Mouse (Mus musculus) intestine, postnatal 0 days (tissue): ENCODE measurements around the gene Slc18b1. TPM values are rescaled to one million over a fixed set of nuclear protein-coding genes. Genes with fewer than 3 reads are reported as not detected.
A peak's percentile ranks its signal among the peaks of the same experiment; 100 is the strongest.
"Not testable (repeated sequence)": the region's sequence is repeated elsewhere in the genome, so short reads cannot be mapped to it uniquely, and the experiment has no call there.

ENCODE experiments used
- ATAC-seq: fragments of 200-750 bp; cut with Nextera tagmentation; 2 replicates; pipeline ENCODE4 v1.8.0; 2017; ENCODE audit warnings: mild to moderate bottlenecking, moderate TSS enrichment, moderate library complexity
- H3K27ac ChIP-seq: fragments of 300-500 bp; sonication (generic); 2 replicates; pipeline ENCODE4 v1.5.1; 2014; ENCODE audit warnings: mild to moderate bottlenecking, low read depth, low read length, moderate library complexity
- H3K27me3 ChIP-seq: fragments of 300-500 bp; sonication (generic); replicated peaks from 2 replicates; pipeline ENCODE4 v1.6.1; 2014; ENCODE audit warnings: low read length, mixed read lengths; ENCODE audit not compliant: control insufficient read depth, insufficient read depth
- H3K36me3 ChIP-seq: fragments of 300-500 bp; sonication (generic); 2 replicates; pipeline ENCODE4 v1.6.1; 2014; ENCODE audit warnings: mild to moderate bottlenecking, moderate library complexity; ENCODE audit not compliant: control insufficient read depth, insufficient read depth
- H3K4me1 ChIP-seq: fragments of 300-500 bp; sonication (generic); replicated peaks from 2 replicates; pipeline ENCODE4 v1.6.1; 2014; ENCODE audit warnings: antibody characterized with exemption, low read length, mixed read lengths; ENCODE audit not compliant: control insufficient read depth, insufficient read depth
- H3K4me2 ChIP-seq: fragments of 300-500 bp; sonication (generic); replicated peaks from 2 replicates; pipeline ENCODE4 v1.6.1; 2014; ENCODE audit warnings: low read depth, mild to moderate bottlenecking, moderate library complexity
- H3K4me3 ChIP-seq: fragments of 300-500 bp; sonication (generic); 2 replicates; pipeline ENCODE4 v1.5.1; 2014; ENCODE audit warnings: low read depth, low read length
- H3K9ac ChIP-seq: fragments of 300-500 bp; sonication (generic); 2 replicates; pipeline ENCODE4 v1.6.1; 2014; ENCODE audit warnings: mild to moderate bottlenecking, low read depth, low read length
- H3K9me3 ChIP-seq: fragments of 300-500 bp; sonication (generic); 2 replicates; pipeline ENCODE4 v1.6.1; 2016; ENCODE audit warnings: mixed run types; ENCODE audit not compliant: control insufficient read depth
- CTCF ChIP-seq: sonication (generic); IDR thresholded peaks from 2 replicates; pipeline ENCODE4 v1.5.1; 2016; ENCODE audit warnings: low read depth, mild to moderate bottlenecking, control low read depth, antibody characterized with exemption, moderate library complexity
- WGBS: fragments of 180-500 bp; shearing (Covaris S2); extraction: QIAGEN DNeasy Blood & Tissue Kit; methylation state at CpG from one replicate; pipeline ENCODE4 v1.1.7; 2014; 5-methylcytosine and 5-hydroxymethylcytosine counted together
- polyA plus RNA-seq: library from polyadenylated mRNA; unstranded; fragments of >200 nt; fragmentation: Nextera tagmentation; extraction: Ambion mirVana; gene quantifications from 2 replicates; pipeline ENCODE4 v1.2.1, GENCODE M21; 2015

Gene Slc18b1
- polyA plus RNA-seq, 1 experiment from 2014 or later = 12.9 TPM

DNA sequence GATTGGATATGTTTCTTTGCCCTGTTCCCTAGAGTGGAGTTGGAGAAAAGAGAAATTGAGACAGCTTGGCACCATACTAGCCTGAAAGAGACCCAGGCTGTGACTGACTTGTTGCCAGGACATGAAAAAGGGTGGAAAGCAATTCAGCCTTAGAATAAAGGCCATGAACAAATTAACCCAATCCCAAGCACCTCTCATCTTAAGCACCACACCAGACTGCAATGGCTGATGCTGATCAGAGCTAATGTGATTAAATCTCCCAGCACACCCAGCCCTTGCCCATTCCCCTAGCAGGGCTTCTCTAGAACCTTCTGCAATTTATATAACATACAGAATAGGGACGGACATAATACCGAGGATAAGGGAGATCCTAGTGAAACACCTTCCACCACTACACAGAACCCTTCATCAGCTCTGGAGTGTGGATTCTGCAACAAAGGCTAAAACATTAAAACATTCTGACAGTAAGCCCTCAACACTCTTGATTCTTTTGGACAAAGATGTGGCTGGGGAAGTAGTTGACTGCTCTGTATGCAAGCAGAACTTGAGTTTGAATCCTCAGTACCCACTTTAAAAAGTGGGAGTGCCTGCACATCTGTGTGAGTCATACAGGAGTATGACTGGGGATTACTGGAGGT is 13.8 kb upstream of the Slc18b1 start:
- no peaks in the 10 kb centered on the region for H3K27me3 ChIP-seq
- no peak for TF ChIP-seq CTCF
- no peak overlapping the region for H3K4me2 ChIP-seq
- H3K9me3 ChIP-seq = no peaks in the 10 kb centered on the region
- H3K9ac ChIP-seq = no peak overlapping the region
- WGBS = 50% methylated on average over 2 of the region's 2 CpGs
- H3K27ac ChIP-seq = no peak overlapping the region
- peaks cover 23% of the 10 kb centered on the region for H3K36me3 ChIP-seq
- H3K4me1 ChIP-seq = peaks cover 7% of the 10 kb centered on the region; the same call in 1 of the 2 replicates
- ATAC-seq = no peak
- H3K4me3 ChIP-seq = no peak overlapping the region

- WGBS = 23% methylated on average over 2 of the region's 2 CpGs
- Histone ChIP-seq H3K27ac (no peak overlapping the region), H3K9ac (no peak overlapping the region), H3K4me3 (no peak overlapping the region), H3K27me3 (no peaks in the 10 kb centered on the region), H3K36me3 (peaks cover 23% of the 10 kb centered on the region), H3K4me1 (peaks cover 7% of the 10 kb centered on the region; the same call in 1 of the 2 replicates), H3K4me2 (no peak overlapping the region), H3K9me3 (no peaks in the 10 kb centered on the region)
- no peak for ATAC-seq
- no peak for TF ChIP-seq CTCF
These were observed 13.3 kb upstream of the Slc18b1 start for GRCm38 (mm10) chr10:23783493-23783884.

DNA sequence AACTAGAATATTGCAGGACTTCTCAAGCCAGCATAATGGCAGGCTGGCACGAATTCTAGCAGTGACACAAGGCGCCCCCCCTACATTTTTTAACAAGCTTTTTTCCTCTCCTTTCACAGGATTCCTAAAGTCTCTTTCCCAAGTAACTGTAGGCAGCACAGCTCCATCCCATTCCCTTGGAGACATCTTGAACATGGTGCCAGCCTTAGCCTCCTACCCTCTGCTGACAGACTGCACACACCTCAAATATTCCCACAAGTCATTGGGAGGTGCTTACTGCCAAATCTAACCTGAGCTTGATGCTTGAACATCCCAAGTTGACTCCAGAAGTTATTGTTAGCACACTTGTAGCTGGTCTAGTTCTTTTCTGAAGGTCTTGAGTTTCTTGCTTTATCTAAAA is 12.7 kb upstream of the Slc18b1 start:
- no peaks in the 10 kb centered on the region for H3K27me3 ChIP-seq
- H3K36me3 ChIP-seq = peaks cover 23% of the 10 kb centered on the region
- peaks cover 7% of the 10 kb centered on the region; the same call in 1 of the 2 replicates for H3K4me1 ChIP-seq
- no peaks in the 10 kb centered on the region for H3K9me3 ChIP-seq
- H3K27ac ChIP-seq = no peak overlapping the region
- WGBS = 66% methylated on average over 2 of the region's 2 CpGs
- H3K4me2 ChIP-seq = no peak overlapping the region
- H3K9ac ChIP-seq = no peak overlapping the region
- TF ChIP-seq CTCF = no peak
- H3K4me3 ChIP-seq = no peak overlapping the region
- no peak for ATAC-seq

- not testable (repeated sequence) for ATAC-seq, H3K27ac ChIP-seq, H3K4me1 ChIP-seq, H3K27me3 ChIP-seq, H3K9me3 ChIP-seq
- H3K36me3 ChIP-seq = peaks cover 23% of the 10 kb centered on the region
- peak overlapping the region; percentile 78; the same call in 1 of the 2 replicates for H3K9ac ChIP-seq
- H3K4me2 ChIP-seq = peak overlapping the region; percentile 67
- WGBS = 31% methylated on average over 7 of the region's 7 CpGs
- peak overlapping the region; percentile 72 for H3K4me3 ChIP-seq
These were observed 11.2 kb upstream of the Slc18b1 start for GRCm38 (mm10) chr10:23785599-23785998.

GRCm38 (mm10) chr10:23786040-23786439 is 10.7 kb upstream of the Slc18b1 start:
- under 1% methylated on average over 4 of the region's 4 CpGs for WGBS
- ATAC-seq = no peak
- Histone ChIP-seq H3K27ac (no peak overlapping the region), H3K9ac (peak overlapping the region; percentile 78), H3K4me1 (peaks cover 7% of the 10 kb centered on the region; the same call in 1 of the 2 replicates), H3K9me3 (no peaks in the 10 kb centered on the region), H3K36me3 (peaks cover 23% of the 10 kb centered on the region), H3K4me2 (peak overlapping the region; percentile 67), H3K27me3 (no peaks in the 10 kb centered on the region), H3K4me3 (peak overlapping the region; percentile 72)
- no peak for TF ChIP-seq CTCF

DNA sequence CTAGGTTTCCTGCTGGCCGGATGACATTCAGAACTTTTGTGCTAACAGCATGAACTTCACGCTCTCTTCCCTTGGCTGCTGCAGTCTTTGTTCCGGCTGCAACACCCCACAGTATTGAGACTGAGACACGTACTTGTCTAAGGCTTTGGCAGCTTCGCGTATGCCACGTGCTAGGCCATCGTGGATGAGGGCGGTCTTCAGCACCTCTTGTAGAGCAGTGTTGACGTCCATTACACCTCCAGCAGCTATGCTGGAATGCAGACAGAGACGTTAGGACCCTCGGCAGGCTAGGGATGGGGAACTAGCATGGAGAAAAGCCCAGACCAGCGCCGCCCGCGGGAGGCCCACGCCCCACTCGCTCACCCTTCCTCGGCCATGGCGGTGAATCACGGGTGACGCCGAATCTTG is 10.2 kb upstream of the Slc18b1 start:
- not testable (repeated sequence) for H3K4me1 ChIP-seq, H3K9me3 ChIP-seq, H3K27me3 ChIP-seq
- peak overlapping the region; percentile 58; the same call in 1 of the 2 replicates for H3K27ac ChIP-seq
- peak overlapping the region; percentile 78 for H3K9ac ChIP-seq
- H3K4me2 ChIP-seq = peak overlapping the region; percentile 67
- peaks cover 23% of the 10 kb centered on the region for H3K36me3 ChIP-seq
- H3K4me3 ChIP-seq = peak overlapping the region; percentile 72
- ATAC-seq = peak; percentile 35
- WGBS = under 1% methylated on average over 23 of the region's 23 CpGs
